Mouse (Mus musculus) midbrain, postnatal 0 days (tissue): ENCODE measurements around the gene Hdac10. TPM values are rescaled to one million over a fixed set of nuclear protein-coding genes. Genes with fewer than 3 reads are reported as not detected.

Source experiments
- ATAC-seq: fragments of 200-750 bp; cut with Nextera tagmentation; 2 replicates; pipeline ENCODE4 v1.8.0; 2017; ENCODE audit warnings: moderate number of reproducible peaks, mild to moderate bottlenecking, moderate TSS enrichment, moderate library complexity; ENCODE audit not compliant: low FRiP score
- DNase-seq: peaks from one replicate; pipeline ENCODE4 v3.0.0-alpha.2; 2015; ENCODE audit warnings: low spot score
- H3K27ac ChIP-seq: fragments of 300-500 bp; sonication (generic); 2 replicates; pipeline ENCODE4 v1.5.1; 2014; ENCODE audit warnings: low read depth, mild to moderate bottlenecking, low read length, mixed read lengths
- H3K27me3 ChIP-seq: fragments of 300-500 bp; sonication (generic); 2 replicates; pipeline ENCODE4 v1.6.1; 2014; ENCODE audit warnings: low read length, control low read depth, mixed read lengths; ENCODE audit not compliant: insufficient read depth
- H3K36me3 ChIP-seq: fragments of 300-500 bp; sonication (generic); 2 replicates; pipeline ENCODE4 v1.6.1; 2014; ENCODE audit warnings: low read length, control low read depth, mixed read lengths; ENCODE audit not compliant: insufficient read depth
- H3K4me1 ChIP-seq: fragments of 300-500 bp; sonication (generic); 2 replicates; pipeline ENCODE4 v1.6.1; 2014; ENCODE audit warnings: mild to moderate bottlenecking, control low read depth, antibody characterized with exemption, low read length, mixed read lengths; ENCODE audit not compliant: insufficient read depth
- H3K4me2 ChIP-seq: fragments of 300-500 bp; sonication (generic); 2 replicates; pipeline ENCODE4 v1.6.1; 2014; ENCODE audit warnings: low read depth, mild to moderate bottlenecking, low read length, mixed read lengths; ENCODE audit not compliant: poor library complexity, severe bottlenecking
- H3K4me3 ChIP-seq: fragments of 300-500 bp; sonication (generic); 2 replicates; pipeline ENCODE4 v1.5.1; 2014; ENCODE audit warnings: low read depth, mild to moderate bottlenecking, low read length, moderate library complexity
- H3K9ac ChIP-seq: fragments of 300-500 bp; sonication (generic); replicated peaks from 2 replicates; pipeline ENCODE4 v1.6.1; 2014; ENCODE audit warnings: mild to moderate bottlenecking, low read length, moderate library complexity, mixed read lengths; ENCODE audit not compliant: poor library complexity, severe bottlenecking
- H3K9me3 ChIP-seq: fragments of 300-500 bp; sonication (generic); 2 replicates; pipeline ENCODE4 v1.6.1; 2016; ENCODE audit warnings: low read length, control low read depth
- CTCF ChIP-seq: IDR thresholded peaks from 2 replicates; pipeline ENCODE4 v1.5.1; 2016; ENCODE audit warnings: antibody characterized with exemption, mild to moderate bottlenecking
- WGBS: fragments of 180-500 bp; shearing (Covaris S2); extraction: QIAGEN DNeasy Blood & Tissue Kit; methylation state at CpG from one replicate; pipeline ENCODE4 v1.1.7; 2014; 5-methylcytosine and 5-hydroxymethylcytosine counted together
- polyA plus RNA-seq: library from polyadenylated mRNA; unstranded; fragments of >200 nt; fragmentation: Nextera tagmentation; extraction: Ambion mirVana; gene quantifications from 2 replicates; pipeline ENCODE4 v1.2.1, GENCODE M21; 2015
- total RNA-seq: library from RNA; depleted of rRNA; stranded (reverse); fragments of >200 nt; gene quantifications from 2 replicates; pipeline ENCODE4 v1.2.3, GENCODE M21; 2014

Gene Hdac10
- total and polyA plus RNA-seq, 2 experiments from 2014 or later, result 24.4 to 24.5 TPM

DNA sequence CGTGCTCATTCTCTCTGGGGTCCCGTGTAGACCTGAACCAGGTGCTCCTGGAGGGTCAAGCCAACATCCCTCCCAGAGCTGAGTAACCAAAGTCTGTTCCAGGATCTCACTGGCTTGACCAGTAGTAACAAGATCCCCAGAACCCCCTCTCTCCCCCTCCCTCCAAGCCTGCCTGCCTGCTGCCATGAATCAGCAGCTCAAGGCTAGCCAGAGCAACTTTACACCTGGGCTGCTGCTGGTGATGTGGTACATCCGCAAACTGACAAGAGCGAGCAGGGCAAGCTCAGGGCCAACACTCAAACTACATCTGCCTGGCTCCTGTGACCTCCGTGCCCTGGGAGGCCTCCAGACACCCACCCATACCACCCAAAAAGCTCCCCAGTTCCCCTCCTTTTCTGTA is 12.9 kb upstream of the Hdac10 start:
- TF ChIP-seq CTCF, result no peak
- no peak overlapping the region for H3K9ac ChIP-seq
- 28% methylated on average over 5 of the region's 5 CpGs for WGBS
- H3K4me2 ChIP-seq, result no peak overlapping the region
- ATAC-seq, result no peak
- peaks cover 11% of the 10 kb centered on the region; the same call in 1 of the 2 replicates for H3K4me1 ChIP-seq
- no peak overlapping the region for H3K4me3 ChIP-seq
- H3K36me3 ChIP-seq, result no peaks in the 10 kb centered on the region
- no peak for DNase-seq
- peaks cover 5% of the 10 kb centered on the region; the same call in 1 of the 2 replicates for H3K27me3 ChIP-seq
- H3K9me3 ChIP-seq, result no peaks in the 10 kb centered on the region
- H3K27ac ChIP-seq, result no peak overlapping the region

DNA sequence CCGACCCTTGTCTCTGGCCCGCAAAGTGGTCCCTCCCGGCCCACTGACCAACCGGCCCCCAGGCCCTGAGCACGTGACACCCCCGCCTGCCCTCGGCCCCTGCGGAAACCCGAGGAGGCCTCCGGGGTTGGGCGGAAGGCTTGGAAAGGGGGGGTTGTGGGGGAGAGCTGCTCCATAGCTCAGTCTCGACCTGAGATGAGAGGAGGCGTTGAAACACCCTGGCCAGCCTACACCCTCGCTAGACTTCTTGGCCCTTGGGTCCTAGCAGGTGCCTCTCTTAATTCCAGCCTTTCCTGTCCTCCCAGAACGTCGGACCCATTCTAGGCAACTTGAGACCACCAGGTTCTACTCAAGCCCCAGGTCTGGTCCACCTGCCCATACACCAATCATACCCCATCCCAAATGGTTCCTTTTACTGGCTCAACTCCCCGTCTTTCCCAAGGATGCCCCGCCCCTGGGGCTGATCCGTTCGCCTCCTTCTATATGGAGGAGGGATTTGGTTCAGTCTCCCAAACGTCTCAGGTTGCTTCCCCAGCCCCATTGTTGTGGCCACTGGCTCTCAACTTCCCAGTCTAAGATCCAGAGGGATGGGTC is 12.3 kb upstream of the Hdac10 start, which contains the start of gene Mapk12:
Gene Mapk12 (minus strand): TSS at position 45 of the 594 bp plus-strand sequence.
- peaks cover 5% of the 10 kb centered on the region; the same call in 1 of the 2 replicates for H3K27me3 ChIP-seq
- DNase-seq (no peak), ATAC-seq (peak; percentile 36; the same call in 1 of the 2 replicates)
- 2% methylated on average over 21 of the region's 21 CpGs for WGBS
- peak within 1 kb of the TSS; percentile 57 for H3K9ac ChIP-seq
- H3K36me3 ChIP-seq, result no peaks in the 10 kb centered on the region
- peak within 1 kb of the TSS; percentile 49 for H3K4me3 ChIP-seq
- peaks cover 10% of the 10 kb centered on the region; the same call in 1 of the 2 replicates for H3K4me1 ChIP-seq
- TF ChIP-seq CTCF, result no peak
- no peaks in the 10 kb centered on the region for H3K9me3 ChIP-seq
- no peak within 1 kb of the TSS for H3K27ac ChIP-seq
- peak within 1 kb of the TSS; percentile 99 for H3K4me2 ChIP-seq

DNA sequence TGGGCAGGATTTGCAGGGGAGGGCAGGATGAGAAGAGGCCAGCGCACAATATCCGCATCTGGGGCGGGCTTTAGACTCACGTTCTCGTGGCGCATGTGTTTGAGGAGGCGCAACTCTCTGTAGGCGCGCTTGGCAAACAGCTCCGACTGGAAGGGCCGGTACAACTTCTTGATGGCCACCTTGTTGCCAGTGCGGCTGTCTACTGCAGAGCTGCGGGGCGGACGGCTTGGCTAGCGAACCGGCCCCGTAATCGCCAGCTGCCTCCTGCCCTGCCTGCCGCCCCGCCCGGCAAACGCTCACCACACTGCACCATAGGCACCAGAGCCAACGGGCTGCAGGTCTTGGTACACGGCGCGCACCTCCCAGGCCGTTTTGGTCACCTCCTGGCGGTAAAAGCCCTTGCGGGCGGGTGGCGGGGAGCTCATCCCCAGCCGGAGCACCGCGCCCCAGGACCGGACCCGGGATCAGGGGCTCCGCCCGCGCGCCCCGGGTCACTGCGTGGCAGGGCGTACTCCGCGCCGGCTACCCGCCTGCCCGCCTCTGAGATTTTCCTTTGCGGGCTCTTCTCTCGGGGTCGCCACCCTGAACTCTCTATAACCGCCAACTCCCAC is 11.7 kb upstream of the Hdac10 start:
- H3K4me3 ChIP-seq, result peak overlapping the region; percentile 49
- peaks cover 5% of the 10 kb centered on the region; the same call in 1 of the 2 replicates for H3K27me3 ChIP-seq
- no peak for TF ChIP-seq CTCF
- peak overlapping the region; percentile 99 for H3K4me2 ChIP-seq
- WGBS, result under 1% methylated on average over 45 of the region's 53 CpGs
- H3K9me3 ChIP-seq, result no peaks in the 10 kb centered on the region
- DNase-seq (peak; percentile 24), ATAC-seq (no peak)
- peak overlapping the region; percentile 57 for H3K9ac ChIP-seq
- no peaks in the 10 kb centered on the region for H3K36me3 ChIP-seq
- peaks cover 10% of the 10 kb centered on the region; the same call in 1 of the 2 replicates for H3K4me1 ChIP-seq
- H3K27ac ChIP-seq, result no peak overlapping the region

DNA sequence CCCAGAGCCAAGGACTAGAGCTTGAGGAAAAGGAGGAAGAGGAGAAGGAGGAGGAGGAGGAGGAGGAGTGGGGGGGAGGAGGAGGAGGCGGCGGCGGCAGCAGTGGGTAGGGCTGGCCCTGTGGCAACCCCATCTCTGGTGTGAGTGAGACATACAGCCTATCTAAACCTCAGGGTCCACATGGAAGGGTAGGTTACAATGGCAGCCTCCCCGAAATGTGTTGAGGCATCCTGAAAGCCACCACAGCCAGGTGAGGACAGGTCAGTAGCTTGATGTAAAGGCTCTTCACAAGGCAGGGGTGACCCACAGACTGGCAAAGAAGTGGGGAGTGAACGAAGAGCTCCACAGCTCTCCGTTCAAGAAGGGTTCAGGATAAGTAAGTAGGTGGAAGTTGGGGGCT is 10.0 kb upstream of the Hdac10 start:
- Histone ChIP-seq H3K9me3 (no peaks in the 10 kb centered on the region), H3K4me3 (no peak overlapping the region), H3K4me1 (peaks cover 10% of the 10 kb centered on the region; the same call in 1 of the 2 replicates), H3K27ac (no peak overlapping the region), H3K4me2 (no peak overlapping the region), H3K9ac (no peak overlapping the region), H3K27me3 (peaks cover 5% of the 10 kb centered on the region; the same call in 1 of the 2 replicates), H3K36me3 (no peaks in the 10 kb centered on the region)
- 97% methylated on average over 6 of the region's 6 CpGs for WGBS
- DNase-seq (no peak), ATAC-seq (no peak)
- TF ChIP-seq CTCF, result no peak

DNA sequence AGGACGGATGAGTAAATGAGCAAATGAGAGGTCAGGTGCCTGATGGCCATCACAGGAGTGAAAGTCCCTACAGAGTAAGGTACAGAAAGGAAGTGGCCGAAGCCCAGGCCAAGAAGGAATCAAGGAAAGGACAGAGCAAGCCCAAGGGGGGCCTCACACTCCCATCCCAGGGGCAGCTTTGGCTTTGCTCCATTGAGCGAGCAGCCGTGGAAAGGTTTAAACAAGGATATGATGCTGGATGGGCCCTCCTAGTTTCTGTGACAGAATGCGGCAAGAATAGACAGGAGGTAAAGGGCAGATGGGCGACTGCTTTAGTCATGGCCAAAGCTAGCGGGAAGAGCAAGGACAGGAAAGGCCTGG is 9.5 kb upstream of the Hdac10 start:
- ATAC-seq, result no peak
- 91% methylated on average over 7 of the region's 7 CpGs for WGBS

More for the DNA sequence above, 9.5 kb upstream of the Hdac10 start:
- TF ChIP-seq CTCF, result no peak
- Histone ChIP-seq H3K27ac (no peak overlapping the region), H3K36me3 (no peaks in the 10 kb centered on the region), H3K4me2 (no peak overlapping the region), H3K9me3 (no peaks in the 10 kb centered on the region), H3K9ac (no peak overlapping the region), H3K4me3 (no peak overlapping the region), H3K4me1 (peaks cover 10% of the 10 kb centered on the region; the same call in 1 of the 2 replicates), H3K27me3 (peaks cover 5% of the 10 kb centered on the region; the same call in 1 of the 2 replicates)
- DNase-seq, result no peak
